Mouse (Mus musculus) bone marrow macrophage, adult 2 months (primary cell): ENCODE results near the gene Cldn13. TPM values are rescaled to one million over a fixed set of nuclear protein-coding genes. Genes with fewer than 3 reads are reported as not detected.
A peak's percentile ranks its signal among the peaks of the same experiment; 100 is the strongest.
"Not testable (repeated sequence)": the region's sequence is repeated elsewhere in the genome, so short reads cannot be mapped to it uniquely, and the experiment has no call there.

Source experiments
- H3K27ac ChIP-seq: 2 replicates; pipeline ENCODE4 v1.5.1; 2012; ENCODE audit warnings: low read depth, low read length; ENCODE audit not compliant: insufficient read depth
- H3K4me1 ChIP-seq: 2 replicates; pipeline ENCODE4 v1.6.1; 2012; ENCODE audit warnings: low read length; ENCODE audit not compliant: control insufficient read depth, insufficient read depth
- H3K4me3 ChIP-seq: 2 replicates; pipeline ENCODE4 v1.5.1; 2012; ENCODE audit warnings: mild to moderate bottlenecking, low read length, moderate library complexity; ENCODE audit not compliant: insufficient read depth
- CTCF ChIP-seq: IDR thresholded peaks from 2 replicates; pipeline ENCODE4 v1.5.1; 2012; ENCODE audit warnings: low read depth, mild to moderate bottlenecking, low read length, moderate library complexity
- POLR2A ChIP-seq: IDR thresholded peaks from 2 replicates; pipeline ENCODE4 v1.6.1; 2012; ENCODE audit warnings: mild to moderate bottlenecking, low read depth, low read length, borderline replicate concordance
- polyA plus RNA-seq: library from polyadenylated mRNA; stranded (reverse); fragments of >200 nt; gene quantifications from 2 replicates; pipeline ENCODE4 v1.2.4, GENCODE M21; 2012; ENCODE audit not compliant: missing spikeins, insufficient read depth, insufficient read length

The Cldn13 gene
- polyA plus RNA-seq, 1 experiment = not detected

GRCm38 (mm10) chr5:134934666-134935065, 19.3 kb upstream of the Cldn13 start:
- H3K4me3 ChIP-seq = no peak overlapping the region
- no peak for TF ChIP-seq POLR2A
- TF ChIP-seq CTCF = no peak
- no peak overlapping the region for H3K27ac ChIP-seq
- peaks cover 32% of the 10 kb centered on the region for H3K4me1 ChIP-seq

- not testable (repeated sequence) for H3K27ac ChIP-seq, H3K4me3 ChIP-seq
- peaks cover 32% of the 10 kb centered on the region for H3K4me1 ChIP-seq
Measured at GRCm38 (mm10) chr5:134933686-134934085, 18.4 kb upstream of the Cldn13 start.

- H3K4me1 ChIP-seq = peaks cover 32% of the 10 kb centered on the region
- H3K27ac ChIP-seq = no peak overlapping the region
- TF ChIP-seq CTCF (no peak), POLR2A (no peak)
- no peak overlapping the region for H3K4me3 ChIP-seq
Measured at GRCm38 (mm10) chr5:134933281-134933680, 18.0 kb upstream of the Cldn13 start.

- H3K4me3 ChIP-seq = peak overlapping the region; percentile 70
- TF ChIP-seq CTCF (peak; percentile 63), POLR2A (no peak)
- peaks cover 32% of the 10 kb centered on the region for H3K4me1 ChIP-seq
- no peak overlapping the region for H3K27ac ChIP-seq
Measured at GRCm38 (mm10) chr5:134932903-134933276, 17.6 kb upstream of the Cldn13 start.

- H3K4me1 ChIP-seq = peaks cover 28% of the 10 kb centered on the region
- TF ChIP-seq CTCF = no peak
- no peak for TF ChIP-seq POLR2A
- peak within 1 kb of the TSS; percentile 70 for H3K4me3 ChIP-seq
- peak within 1 kb of the TSS; percentile 41 for H3K27ac ChIP-seq
Measured at GRCm38 (mm10) chr5:134932179-134932902, 17.0 kb upstream of the Cldn13 start, which contains the start of gene Mettl27. Mettl27 (plus strand) TSS chr5:134932368.

GRCm38 (mm10) chr5:134929988-134930387, 14.7 kb upstream of the Cldn13 start:
- Histone ChIP-seq H3K4me3 (no peak overlapping the region), H3K4me1 (peaks cover 9% of the 10 kb centered on the region), H3K27ac (no peak overlapping the region)
- no peak for TF ChIP-seq CTCF
- TF ChIP-seq POLR2A = no peak

- H3K4me1 ChIP-seq = peaks cover 6% of the 10 kb centered on the region
- no peak overlapping the region for H3K27ac ChIP-seq
- TF ChIP-seq POLR2A = no peak
- TF ChIP-seq CTCF = no peak
- H3K4me3 ChIP-seq = no peak overlapping the region
Measured at GRCm38 (mm10) chr5:134926726-134927125, 11.4 kb upstream of the Cldn13 start.

GRCm38 (mm10) chr5:134923141-134923540, 7.8 kb upstream of the Cldn13 start:
- TF ChIP-seq POLR2A (no peak), CTCF (no peak)
- no peak overlapping the region for H3K27ac ChIP-seq
- no peak overlapping the region for H3K4me3 ChIP-seq
- no peaks in the 10 kb centered on the region for H3K4me1 ChIP-seq

- H3K4me3 ChIP-seq = no peak overlapping the region
- TF ChIP-seq CTCF (no peak), POLR2A (no peak)
- no peak overlapping the region for H3K27ac ChIP-seq
- H3K4me1 ChIP-seq = no peaks in the 10 kb centered on the region
Measured at GRCm38 (mm10) chr5:134921106-134921505, 5.8 kb upstream of the Cldn13 start.

GRCm38 (mm10) chr5:134920106-134920687, 4.9 kb upstream of the Cldn13 start:
- H3K27ac ChIP-seq = no peak overlapping the region
- H3K4me1 ChIP-seq = no peaks in the 10 kb centered on the region
- no peak for TF ChIP-seq CTCF
- TF ChIP-seq POLR2A = no peak
- no peak overlapping the region for H3K4me3 ChIP-seq
